Mouse (Mus musculus) embryo, embryonic 9.5 days (tissue): ENCODE measurements at regions not wholly inside any gene's neighbourhood (a gene's known extent, or its start where the extent isn't known, plus 50 kb on each side); places are given as distances from the start of the nearest gene placed in this dataset.

Experiments
- DNase-seq: peaks from one replicate; pipeline ENCODE4 v3.0.0-alpha.2; 2017; ENCODE audit errors: extremely low spot score

DNA sequence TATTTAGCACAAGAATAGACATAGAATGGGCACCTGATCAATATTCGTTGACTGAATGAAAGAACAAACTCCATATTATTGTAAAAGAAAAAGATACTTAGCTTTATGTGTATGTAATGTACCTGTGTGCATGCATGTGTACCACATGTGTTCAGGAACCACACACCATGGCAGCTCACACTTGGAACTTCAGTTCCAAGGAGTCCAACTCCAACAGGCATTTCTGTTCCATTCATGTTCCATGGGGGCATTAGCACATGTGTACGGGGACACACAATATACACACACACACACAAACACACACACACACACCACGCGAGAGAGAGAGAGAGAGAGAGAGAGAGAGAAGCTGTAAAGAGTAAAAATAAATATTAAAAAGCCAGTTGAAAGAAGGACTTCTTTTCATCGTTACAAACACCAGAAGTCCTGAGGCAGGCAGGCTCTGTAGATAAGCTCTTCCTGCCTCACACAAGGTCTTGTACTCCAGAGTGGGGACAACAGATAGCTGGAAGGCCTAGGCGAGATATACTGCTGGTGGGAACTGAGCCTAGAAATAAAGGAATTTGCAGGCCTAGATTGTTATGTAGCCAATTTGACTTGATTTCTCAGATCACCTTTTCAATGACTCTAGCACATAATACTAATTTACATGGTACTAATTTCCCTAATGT is 141.6 kb upstream of the Marcks start:
- DNase-seq, result no peak

DNA sequence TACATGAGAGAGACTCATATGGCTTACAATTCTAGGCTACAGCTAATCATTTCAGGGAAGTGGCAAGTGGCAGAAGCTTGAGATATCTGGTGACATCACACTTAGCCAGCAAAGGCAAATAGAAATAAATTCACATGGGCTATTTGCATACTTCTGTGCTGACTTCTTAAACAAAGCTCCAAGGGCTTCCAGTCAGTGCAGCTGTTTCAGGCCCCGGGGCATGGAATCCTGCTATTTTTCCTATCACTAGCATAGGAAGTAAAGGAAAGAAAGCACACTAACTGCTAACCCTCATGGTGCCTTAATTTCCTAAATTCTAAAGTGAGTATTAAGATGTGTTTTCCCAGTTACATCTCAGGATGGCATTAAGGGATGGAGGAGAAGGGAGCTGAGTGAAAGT is 140.6 kb upstream of the Marcks start:
- DNase-seq, result no peak

DNA sequence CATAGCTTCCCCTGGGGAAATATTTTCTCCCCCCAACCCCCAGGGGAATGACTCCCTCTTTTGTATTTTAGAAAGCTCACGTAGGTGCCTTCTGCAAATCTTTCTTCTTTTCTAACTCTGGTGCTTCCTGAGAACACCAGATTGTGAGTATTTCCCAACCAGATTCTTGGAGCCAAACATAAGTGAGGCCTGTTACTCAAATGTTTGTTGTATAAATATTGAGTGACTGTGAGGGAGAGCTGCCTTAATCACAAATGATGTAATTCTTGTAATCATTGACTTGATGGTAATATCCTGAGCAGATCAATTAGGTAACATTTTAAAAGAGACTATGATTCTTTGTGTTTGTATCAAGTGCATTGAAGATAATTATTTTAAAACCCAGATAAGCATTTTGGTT is 137.1 kb upstream of the Marcks start:
- DNase-seq, result no peak

DNA sequence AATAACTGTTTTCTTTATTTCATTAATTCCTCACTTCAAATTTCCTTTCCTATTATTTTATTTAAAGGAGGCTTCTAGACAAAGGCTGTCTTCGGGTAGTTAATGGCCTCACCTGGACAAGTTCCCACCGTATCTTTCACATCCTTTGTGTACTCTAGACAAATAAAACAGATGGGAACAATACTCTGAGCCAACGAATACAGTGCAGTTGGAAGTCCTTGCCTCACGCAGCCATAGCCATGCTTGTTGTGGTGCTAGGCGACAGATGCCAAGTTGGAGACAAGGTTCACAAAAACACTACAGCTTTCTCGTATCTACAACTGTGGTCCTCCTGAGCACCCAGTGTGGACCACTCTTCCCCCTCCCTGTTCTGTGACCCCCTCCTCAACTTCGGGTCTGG is 136.6 kb upstream of the Marcks start:
- DNase-seq, result no peak

DNA sequence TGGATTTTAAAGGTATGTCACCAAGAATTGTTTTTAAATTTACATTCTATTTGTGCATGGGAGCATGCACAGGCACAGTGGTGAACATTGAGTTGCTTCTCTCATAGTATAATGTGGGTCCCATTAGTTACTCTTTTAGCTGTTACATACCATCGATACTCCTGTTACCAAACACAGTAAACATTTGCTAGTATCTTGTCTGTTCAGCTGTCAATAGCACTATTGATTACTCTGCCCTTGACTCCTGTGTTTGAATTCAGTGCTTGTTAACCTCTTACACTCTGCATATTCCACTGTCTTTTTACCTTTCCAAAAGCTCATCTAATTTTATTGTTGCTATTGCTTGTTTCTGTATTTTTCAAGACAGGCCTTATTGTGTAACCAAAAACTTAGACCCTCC is 133.2 kb upstream of the Marcks start:
- no peak for DNase-seq

DNA sequence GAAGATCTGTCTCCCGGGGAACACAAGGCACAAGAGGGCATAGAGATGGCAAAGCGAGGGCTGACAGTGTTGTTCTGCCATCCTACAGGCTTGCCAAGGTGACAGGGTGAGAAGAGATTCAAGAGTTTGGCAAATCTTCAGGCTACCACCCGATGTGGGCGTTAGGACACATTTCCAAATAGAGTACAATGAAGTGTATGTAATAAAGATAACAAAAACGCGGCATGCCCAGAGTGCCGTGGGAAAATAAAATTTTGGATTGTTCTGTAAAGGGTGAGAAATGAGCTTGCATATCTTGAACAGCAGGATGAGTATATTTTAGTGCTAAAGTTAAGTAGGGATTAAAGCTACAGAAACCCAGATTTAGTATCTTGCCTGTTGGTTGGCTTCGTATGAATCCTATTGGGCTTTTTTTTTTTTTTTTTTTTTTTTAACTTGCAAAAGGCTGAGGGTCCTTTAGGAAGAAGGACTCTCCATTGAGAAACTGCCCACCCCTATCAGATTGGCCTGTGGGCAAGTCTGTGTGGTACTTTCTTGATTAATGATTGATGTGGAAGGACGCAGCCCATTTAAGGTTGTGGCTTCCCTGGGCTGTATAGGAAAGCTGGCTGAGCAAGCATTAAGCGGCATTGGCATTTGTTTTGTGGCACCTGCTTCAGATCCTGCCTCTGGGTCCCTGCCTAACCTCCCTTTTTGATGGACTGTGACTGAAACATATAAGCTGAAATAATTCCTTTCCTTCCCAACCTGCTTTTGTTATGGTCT is 131.7 kb upstream of the Marcks start:
- DNase-seq, result no peak

DNA sequence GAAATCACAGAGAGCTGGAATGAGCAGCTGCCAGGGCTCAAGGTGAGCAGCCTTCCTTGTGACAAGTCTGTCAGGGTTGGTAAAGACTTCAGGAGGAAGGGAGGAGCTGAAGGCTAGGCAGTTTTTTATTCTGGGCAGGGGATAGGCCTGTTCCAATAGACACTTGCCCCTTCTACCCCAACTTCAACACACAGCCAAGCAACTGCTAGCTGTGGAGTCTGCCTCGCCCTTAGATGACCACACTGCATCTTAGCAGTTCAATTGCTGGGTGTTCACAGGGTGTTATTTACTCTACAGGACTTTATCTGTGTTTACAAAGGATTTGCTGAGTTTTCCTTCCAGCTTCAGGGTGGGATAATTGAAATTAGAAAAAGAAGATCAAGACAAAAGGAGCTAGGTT is 128.2 kb upstream of the Marcks start:
- DNase-seq, result no peak

DNA sequence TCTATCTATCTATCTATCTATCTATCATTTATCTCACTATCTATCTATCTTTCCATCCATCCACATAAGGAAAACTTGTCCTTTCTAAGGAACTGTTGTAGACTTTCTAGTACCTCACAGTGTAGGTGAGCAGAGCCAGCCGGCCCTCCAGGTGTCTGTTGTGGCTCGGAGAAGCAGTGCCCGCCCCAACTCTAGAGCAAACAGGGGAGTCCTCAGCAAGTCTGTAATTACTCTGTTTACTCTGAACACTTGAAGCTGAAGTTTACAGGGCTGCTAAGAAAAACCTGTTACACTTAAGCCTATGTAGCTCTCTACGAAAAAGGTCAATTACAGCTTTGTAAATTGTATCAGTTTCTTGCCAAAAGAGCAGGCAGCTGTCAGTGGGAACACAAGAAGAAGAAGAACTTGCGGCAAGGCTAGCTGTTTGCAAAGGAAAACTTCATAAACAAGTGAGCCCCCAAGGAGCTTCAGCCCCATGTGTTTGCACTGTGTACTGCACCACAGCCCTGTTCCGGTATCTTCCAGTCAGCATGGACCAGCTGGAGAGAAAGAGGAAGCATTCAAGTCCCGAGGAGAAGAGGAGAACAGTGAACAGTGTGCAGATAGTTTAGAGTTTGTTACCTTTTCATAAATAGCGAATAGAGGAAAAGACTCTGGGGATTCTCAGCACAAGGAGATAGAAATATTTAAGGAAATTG is 122.2 kb upstream of the Marcks start:
- no peak for DNase-seq

DNA sequence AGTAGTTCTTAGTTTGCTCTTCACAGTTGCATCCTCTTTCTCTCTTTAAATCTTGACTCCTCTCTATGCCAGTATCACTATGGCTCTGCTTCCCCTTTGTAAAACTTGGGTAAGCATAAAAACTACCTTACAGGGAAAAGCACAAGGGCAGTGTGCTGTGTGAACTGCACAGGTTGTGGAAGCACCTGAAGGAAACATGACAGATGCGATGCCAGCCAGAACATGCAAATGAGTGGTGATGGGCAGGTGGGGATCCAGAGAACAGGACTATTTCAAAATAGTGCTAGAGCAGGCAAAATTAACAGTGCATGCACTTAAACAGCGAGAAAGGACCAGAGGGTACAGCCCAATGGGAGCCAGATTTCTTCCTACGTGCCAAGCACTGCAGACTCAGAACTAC is 120.5 kb upstream of the Marcks start:
- DNase-seq, result no peak

DNA sequence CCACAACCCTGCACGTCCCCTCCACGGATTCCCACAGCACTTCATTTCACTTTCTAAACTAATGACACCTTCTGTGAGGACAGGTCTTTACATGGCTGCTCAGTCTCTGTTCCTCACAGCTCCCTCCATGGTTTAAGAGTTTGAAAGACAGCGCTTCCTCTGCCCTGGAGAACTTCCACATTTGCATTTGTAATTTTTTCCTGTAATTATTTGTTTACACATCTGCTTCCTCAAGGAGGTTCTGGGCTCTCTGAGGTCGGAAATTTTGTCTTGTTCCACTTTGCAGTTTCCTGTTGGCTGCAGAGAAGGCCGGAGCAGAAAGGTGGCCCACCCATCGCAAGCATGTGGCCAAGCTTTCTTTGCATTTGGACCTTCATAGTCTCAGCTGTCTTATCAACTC is 118.8 kb upstream of the Marcks start:
- no peak for DNase-seq

DNA sequence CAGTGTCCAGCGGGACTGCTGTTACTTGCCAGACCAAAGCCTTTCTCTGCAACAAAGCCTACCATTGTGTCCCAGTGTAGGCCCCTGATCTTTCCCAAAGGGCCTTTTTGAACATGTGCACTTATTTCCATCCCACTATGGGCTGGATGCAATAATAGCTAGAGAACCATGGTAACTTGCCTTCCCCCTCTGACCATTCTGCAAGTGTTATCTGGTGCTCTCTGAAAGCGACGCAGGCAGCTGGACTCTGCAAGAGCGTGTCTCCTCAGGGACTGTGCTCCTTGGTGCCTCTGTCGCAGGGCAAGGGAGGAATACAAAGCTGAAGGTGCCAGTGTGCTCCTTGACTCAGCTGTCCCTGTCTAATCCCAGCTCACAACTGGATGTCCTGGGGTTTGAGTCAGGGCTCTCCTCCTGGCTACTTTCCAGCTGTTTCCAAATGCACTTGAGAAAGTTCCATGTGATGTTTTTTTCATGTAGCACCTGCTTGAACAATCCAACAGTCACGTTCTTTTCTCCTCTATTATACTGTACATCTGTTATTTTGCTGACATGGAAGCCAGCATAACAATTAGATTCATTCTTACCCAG is 112.3 kb upstream of the Marcks start:
- DNase-seq, result no peak

DNA sequence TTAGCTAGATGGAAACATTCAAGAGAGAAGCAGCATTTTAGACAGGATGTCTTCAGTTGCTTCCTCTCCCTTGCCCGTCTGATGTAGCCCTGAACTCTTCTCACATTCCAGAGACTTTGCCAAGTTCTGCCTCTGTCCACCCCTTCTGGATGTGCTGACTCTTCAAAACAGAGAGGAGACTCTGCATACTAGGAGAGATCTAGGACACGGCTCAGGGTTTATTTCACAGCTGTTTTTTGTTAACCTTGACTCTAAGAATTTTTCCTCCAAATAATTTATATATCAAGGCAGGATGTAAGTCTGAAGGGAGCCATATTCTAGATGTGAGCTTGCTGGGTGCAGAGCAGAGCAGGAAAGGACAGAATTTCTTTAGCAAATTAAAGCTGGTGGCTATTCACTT is 111.4 kb upstream of the Marcks start:
- DNase-seq, result no peak

DNA sequence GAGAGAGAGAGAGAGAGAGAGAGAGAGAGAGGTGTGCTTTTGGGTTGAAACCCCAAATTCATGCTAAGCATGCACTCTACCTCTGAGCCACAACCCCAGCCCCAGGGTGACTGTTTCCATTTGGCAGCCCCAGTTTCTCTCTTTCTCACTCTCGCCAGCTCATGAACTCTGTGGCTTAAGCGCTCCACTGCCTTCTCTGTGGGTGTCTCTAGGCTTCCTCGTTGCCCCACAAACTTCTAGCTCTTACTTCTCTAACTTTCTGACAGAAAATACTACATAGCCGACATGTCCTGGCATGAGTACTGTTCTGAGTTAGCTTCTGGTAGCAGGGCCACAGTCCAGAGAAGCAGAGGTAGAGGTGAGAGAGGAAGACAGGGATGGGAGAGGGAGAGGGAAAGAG is 110.8 kb upstream of the Marcks start:
- no peak for DNase-seq

DNA sequence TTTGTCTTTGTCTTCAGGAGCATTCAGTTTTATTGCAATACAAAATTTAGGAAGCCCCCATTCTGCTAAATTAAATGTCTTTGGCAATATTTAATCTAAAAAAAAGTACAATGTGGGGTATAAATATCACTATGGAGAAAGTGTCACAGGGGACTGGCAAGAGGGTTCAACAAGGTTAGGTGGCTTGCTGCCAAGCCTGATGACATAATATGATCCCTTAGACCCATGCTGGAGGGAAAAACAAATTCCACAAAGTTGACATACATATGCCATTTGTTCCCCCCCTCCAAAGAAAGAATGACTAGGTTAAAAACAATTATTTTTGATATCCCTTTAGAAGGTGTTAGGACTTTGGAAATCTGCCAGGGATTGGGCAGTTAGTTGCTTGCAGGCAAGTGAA is 108.4 kb upstream of the Marcks start:
- DNase-seq, result no peak

DNA sequence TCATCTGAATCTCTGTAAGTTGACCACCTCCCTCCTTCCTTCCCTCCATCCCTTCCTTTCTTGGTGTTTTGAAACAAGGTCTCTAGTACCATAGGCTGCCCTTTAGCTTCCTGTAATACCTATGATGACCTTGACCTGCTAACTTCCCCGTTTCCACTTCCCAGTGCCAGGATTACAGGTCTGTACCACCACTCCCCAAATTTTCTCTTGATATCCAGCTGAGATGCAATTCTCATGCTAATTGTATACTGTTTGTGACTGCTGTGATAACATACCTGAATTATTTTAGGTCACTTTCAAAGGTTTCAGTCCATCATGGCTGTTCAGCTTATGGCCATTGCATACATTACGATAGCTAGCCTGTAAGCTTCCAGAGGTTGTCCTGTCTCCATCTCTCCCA is 104.4 kb upstream of the Marcks start:
- no peak for DNase-seq

DNA sequence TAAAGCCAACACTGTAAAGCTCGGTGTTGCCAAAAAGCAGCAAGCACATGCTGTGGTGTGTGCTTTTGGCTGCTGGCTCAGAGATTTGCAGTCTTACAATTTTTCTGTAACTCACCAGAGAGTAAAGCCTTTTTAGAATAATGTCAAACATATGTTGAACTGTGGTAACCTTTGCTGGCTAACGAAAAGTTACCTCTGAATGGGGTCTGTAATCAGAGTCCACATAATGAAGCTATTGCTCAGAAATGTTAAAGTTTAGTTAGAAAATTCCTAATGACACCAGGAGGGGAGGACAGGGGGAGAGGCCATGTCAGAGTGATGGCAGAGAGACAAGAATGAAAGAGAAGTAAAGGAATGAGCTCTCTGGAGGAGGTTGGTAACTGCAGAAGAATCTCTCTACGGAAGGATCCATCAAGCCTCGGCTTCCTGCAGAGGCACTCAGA is 103.1 kb upstream of the Marcks start:
- no peak for DNase-seq

DNA sequence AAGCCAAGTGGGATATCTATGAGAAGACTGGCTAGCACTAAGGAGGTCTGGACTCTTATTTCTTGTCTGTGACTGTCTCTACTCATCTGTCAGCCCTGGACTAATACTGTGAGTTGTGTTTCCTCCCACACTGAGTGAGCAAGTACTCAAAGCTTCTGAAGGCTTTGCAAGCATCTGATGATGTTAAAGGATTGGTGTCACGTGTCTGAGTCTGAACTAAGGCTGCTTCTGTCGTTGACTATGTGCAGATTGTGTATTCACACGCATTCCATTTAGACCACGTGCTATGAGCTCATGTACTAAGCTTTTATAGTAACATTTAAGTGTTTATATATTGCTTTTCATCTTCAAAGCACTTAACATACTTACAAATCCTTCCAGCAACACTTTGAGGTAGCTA is 101.9 kb upstream of the Marcks start:
- no peak for DNase-seq

DNA sequence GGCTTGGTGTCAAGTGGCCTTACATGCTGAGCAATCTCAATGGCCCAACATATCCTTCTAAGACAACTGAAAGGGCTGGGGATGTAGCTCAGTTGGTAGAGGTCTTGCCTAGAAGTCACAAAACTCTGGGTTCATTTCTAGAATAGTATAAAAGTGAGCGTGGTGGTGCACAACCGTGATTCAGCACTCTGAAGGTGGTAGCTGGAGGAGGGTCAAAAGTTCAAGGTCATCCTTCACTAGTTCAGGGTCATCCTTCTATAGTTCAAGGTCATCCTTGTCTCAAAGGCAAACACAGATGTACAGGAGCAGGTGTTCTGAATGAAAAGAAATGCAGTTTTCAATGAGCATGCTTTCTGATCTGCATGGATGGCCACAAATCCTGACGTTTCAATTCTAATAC is 101.5 kb upstream of the Marcks start:
- DNase-seq, result no peak

DNA sequence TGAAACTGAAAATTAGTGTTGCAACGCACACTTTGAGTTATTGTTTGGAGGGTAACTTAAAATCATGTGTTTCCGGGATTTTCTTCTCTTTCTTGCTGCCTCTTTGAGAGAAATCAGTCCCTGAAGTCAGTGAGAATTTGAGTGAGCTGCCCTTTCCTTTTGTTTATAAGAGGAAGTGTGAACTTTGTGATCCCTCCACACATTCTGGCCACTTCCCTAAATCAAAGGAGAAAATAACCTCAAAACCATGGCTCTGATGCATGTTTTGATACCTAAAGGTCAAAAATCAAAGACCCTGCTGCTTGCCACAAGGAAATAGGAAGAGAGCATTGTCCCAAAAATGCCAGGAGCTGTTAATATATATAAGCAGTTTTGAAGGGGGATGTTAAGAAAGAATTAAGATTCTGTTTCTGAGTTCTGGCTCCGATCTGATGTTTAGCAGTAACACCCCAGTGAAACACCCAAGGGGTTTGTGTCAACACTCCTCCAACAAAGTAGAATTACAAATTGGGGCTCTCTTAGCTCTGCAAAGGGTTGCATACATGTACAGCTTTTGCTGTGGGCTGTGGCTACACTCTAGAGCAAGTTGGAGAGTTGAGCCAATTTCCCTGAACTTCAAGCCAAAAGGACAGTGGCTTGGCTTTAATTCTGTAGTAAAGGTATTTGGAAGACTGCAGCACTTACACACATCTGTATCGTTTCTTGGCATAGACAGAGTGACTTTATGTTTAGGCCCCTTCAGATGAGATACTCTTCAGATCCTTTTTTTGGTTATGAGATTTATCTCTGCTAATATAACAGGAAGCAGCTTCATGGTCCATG is 97.5 kb upstream of the Marcks start:
- DNase-seq, result no peak

DNA sequence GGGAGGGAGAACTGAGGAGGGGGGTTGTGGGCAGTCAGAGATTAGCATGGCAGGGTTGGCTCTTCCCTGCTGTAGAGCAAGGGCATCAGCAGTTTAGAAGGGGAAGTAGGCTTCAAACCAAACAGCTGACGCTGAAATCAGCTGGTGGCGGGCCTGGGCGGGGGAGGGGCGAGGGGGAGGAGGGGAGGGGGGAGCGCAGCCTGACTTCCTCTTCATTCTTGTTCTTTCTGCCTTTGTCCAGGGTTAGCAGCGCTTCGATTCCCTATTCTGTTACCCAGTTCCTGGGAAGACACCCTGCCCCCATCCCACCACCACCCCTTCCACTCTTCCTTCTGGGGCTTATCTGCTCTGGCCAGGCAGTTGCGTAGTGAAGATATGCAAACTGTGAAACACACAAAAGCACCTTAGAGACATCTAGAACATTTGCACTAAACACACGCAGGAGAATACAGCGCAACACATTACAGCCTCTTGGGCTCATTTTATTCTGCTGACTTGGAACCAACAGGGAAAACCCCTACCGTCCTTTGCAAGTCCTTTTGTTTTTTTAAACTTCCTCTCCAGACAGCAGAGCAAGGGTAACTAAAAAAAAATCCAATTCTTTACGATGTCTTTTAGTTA is 93.3 kb upstream of the Marcks start:
- DNase-seq, result peak; percentile 55

DNA sequence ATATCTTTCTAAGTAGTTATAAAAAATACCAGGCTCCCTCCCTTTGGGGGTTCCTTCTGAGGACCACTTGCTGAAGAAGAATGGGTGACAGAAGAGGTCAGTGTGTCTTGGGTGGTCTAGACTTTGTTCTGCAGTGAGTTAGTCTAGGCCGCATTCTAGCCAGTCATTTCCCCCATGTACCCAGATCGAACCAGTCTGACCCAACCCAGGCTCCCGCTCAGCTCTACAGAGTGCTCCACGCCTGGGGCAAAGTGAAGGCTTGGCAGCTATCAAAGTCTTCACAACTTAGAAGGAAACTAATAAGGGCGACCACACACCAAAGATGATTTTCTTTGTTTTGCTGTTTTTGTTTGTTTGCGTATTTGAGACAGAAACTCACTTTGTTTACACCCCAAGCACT is 92.4 kb upstream of the Marcks start:
- DNase-seq, result no peak
